Mouse (Mus musculus) heart, adult 2 months (tissue): ENCODE data around the gene Gtpbp6.

ENCODE experiments used
- CTCF ChIP-seq: fragments of 200-600 bp; IDR thresholded peaks from 2 replicates; pipeline ENCODE4 v1.8.1; 2022; ENCODE audit warnings: antibody characterized with exemption, mild to moderate bottlenecking, moderate library complexity
- EP300 ChIP-seq: fragments of 200-500 bp; IDR thresholded peaks from 2 replicates; pipeline ENCODE4 v1.6.1; 2011; ENCODE audit warnings: low read depth, low read length, control low read depth; ENCODE audit not compliant: insufficient read depth
- POLR2A ChIP-seq: fragments of 200-500 bp; IDR thresholded peaks from 2 replicates; pipeline ENCODE4 v1.6.1; 2011; ENCODE audit warnings: mild to moderate bottlenecking, low read depth, low read length, control low read depth; ENCODE audit not compliant: insufficient read depth

- no peak for TF ChIP-seq EP300
- TF ChIP-seq CTCF, result no peak
- no peak for TF ChIP-seq POLR2A
These were observed 1.7 kb downstream of the Gtpbp6 start for GRCm38 (mm10) chr5:110106140-110106871.
